Mouse (Mus musculus): ENCODE results near the gene Mageh1. TPM values are rescaled to one million over a fixed set of nuclear protein-coding genes. Genes with fewer than 3 reads are reported as not detected.
"Not testable (repeated sequence)": the region's sequence is repeated elsewhere in the genome, so short reads cannot be mapped to it uniquely, and the experiment has no call there.

The Mageh1 gene
- polyA plus RNA-seq, 1 experiment from 2014 or later, result 6.0 TPM

DNA sequence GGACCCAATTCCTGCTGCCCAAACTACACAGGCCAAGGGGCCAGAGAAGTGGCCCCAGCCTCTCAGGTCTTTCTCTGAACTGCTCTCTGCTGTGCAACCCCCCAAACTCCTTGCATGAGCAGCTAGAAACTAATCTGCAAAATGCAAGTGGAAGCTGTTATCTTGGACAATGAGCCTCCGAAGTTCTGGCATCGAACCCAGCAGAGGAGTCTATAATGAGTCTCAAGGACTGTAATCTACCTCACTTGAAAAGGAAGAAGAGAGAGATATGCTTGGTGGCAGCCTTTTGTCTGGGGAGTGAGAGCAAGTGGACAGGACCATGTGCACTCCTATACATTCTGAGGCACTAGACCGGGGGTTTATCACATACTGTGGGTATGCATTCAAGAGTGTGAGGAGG, 41.3 kb downstream of the Mageh1 start:
- not testable (repeated sequence) for H3K9ac ChIP-seq (ENCODE audit: low read depth, low read length); H3K4me2 ChIP-seq (ENCODE audit: low read depth, low read length); H3K4me3 ChIP-seq (ENCODE audit: low read depth, low read length); H3K27me3 ChIP-seq (ENCODE audit: control insufficient read depth, insufficient read depth, low read depth, low read length); H3K4me1 ChIP-seq (ENCODE audit: control insufficient read depth, low read depth, low read length); H3K27ac ChIP-seq (ENCODE audit: low read length); ATAC-seq (ENCODE audit: low read depth); H3K36me3 ChIP-seq (ENCODE audit: control insufficient read depth, insufficient read depth); H3K9me3 ChIP-seq (replicated peaks; ENCODE audit: control insufficient read depth, low read length)
- WGBS (ENCODE audit: insufficient replicate concordance), result no CpG with 5 or more reads among the region's 3 CpGs

- H3K4me3 ChIP-seq (ENCODE audit: low read depth, low read length); ATAC-seq (ENCODE audit: low read depth); H3K9ac ChIP-seq (ENCODE audit: low read depth, low read length); H3K27ac ChIP-seq (ENCODE audit: low read length); H3K36me3 ChIP-seq (ENCODE audit: control insufficient read depth, insufficient read depth); H3K4me2 ChIP-seq (ENCODE audit: low read depth, low read length); H3K9me3 ChIP-seq (replicated peaks; ENCODE audit: control insufficient read depth, low read length); H3K4me1 ChIP-seq (ENCODE audit: control insufficient read depth, low read depth, low read length); H3K27me3 ChIP-seq (ENCODE audit: control insufficient read depth, insufficient read depth, low read depth, low read length): not testable (repeated sequence)
Observed at GRCm38 (mm10) chrX:152989852-152990251, 47.5 kb downstream of the Mageh1 start.

Other genes starting within 250 kb of the Mageh1 start
- gene Usp51, start 31.1 kb downstream of the Mageh1 start, polyA plus RNA-seq (2015; fragmentation: Nextera tagmentation; extraction: Ambion mirVana), result 0.14 TPM in 2 replicates
- 0.02 TPM in 1 of 2 replicates, not detected in the other for gene Foxr2, start 81.2 kb upstream of the Mageh1 start, polyA plus RNA-seq (2015; fragmentation: Nextera tagmentation; extraction: Ambion mirVana)
- 0.28 and 0.36 TPM in 2 replicates for gene Rragb, start 102.4 kb upstream of the Mageh1 start, polyA plus RNA-seq (2015; fragmentation: Nextera tagmentation; extraction: Ambion mirVana)
- 0.09 and 0.16 TPM in 2 replicates for gene Klf8, start 199.9 kb upstream of the Mageh1 start, polyA plus RNA-seq (2015; fragmentation: Nextera tagmentation; extraction: Ambion mirVana)

Data from liver, embryonic 16.5 days (tissue).